Mouse (Mus musculus) gonadal fat pad, adult 2 months (tissue): ENCODE data around the gene Zmynd15. TPM values are rescaled to one million over a fixed set of nuclear protein-coding genes. Genes with fewer than 3 reads are reported as not detected.
"Not testable (repeated sequence)": the region's sequence is repeated elsewhere in the genome, so short reads cannot be mapped to it uniquely, and the experiment has no call there.

Experiments
- DNase-seq: peaks from one replicate; pipeline ENCODE4 v3.0.0-alpha.2; 2012; ENCODE audit warnings: low read depth
- polyA plus RNA-seq: library from polyadenylated mRNA; depleted of rRNA; stranded (reverse); fragments of >200 nt; gene quantifications from 2 replicates; pipeline ENCODE4 v1.2.3, GENCODE M21; 2012; rRNA removed

Zmynd15 gene
- polyA plus RNA-seq, result 3.3 and 4.8 TPM in 2 replicates

DNA sequence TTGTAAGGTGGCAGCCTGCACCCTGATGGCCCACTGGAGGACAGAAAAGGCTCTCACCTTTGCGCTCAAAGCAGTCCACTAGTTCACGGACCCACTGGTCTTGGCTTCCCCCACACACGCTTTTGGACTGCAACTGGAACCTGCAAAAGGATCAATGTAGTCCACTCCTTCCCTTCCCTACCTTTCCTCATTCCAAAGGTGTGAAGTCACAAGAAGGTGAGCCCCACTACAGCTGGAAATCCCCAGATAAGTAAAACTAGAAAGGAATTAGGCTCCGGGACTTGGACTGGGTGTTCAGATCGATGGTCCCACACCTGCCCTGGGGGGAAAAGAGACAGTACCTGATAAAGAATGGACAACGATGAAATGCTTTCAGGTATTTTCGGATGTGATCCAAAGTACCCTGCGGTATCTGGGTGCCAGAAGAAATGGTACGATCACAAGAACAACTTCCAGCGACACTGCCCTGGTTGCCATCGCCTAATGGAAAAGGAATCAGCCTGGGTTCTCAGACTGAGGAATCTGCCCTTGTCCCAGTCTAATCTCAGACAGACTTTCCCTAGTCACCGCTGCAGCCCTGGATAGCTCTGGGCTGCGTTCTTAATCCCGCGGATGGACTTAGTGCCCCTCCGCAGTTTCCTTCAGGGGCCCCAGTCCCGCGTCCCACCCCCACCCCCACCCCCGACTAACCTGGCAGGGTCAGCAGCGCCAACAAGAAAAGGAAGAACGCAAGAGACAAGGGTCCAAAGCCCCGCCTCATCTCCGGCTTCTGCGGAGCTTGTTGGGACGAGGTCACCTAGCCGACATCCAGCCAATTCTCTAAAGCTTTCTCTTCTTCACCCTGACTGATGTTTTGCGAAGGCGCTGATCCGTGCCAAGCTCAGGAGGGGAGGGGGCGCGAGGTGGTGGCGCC, at the start of gene Zmynd15:
Gene Zmynd15, plus strand, starts transcription at position 746 of the 913 bp plus-strand sequence.
- DNase-seq, result no peak

DNA sequence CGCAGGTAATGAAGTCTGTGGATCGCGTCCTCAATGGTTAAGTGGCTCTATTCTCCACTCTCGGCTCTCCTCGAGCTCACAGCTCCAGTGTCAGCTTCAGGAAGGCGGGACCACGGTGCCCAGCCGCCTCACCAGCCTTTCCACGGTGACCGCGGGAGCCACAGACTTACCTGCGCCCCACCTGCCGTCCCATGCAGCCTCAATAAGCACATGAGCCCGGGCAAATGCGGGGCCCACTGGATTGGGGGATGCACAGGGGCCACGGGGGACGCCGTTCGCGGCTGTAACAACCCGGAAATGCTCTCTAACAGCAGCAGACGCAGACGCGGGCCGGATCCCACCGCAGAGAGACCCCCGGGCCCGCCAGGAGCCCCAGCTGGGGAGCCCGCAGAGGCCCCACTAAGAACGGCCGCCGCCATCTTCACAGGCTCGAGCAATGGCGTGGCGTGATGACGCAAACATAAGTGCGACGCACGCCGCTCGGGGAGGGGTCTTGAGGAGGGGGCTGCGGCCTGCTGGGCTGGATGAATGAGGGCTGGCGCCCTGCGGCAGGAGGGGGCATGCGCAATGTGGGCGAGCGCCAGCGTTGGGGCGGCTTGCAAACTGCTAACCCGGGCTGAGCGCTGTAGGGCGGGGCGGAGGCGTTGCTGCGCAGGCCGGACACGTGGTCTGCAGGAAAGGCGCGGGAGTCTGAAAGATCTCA, 49.5 kb upstream of the Zmynd15 start, which contains the start of gene Pelp1:
Gene Pelp1, minus strand, starts transcription at position 438 of the 703 bp plus-strand sequence.
- DNase-seq, result no peak

DNA sequence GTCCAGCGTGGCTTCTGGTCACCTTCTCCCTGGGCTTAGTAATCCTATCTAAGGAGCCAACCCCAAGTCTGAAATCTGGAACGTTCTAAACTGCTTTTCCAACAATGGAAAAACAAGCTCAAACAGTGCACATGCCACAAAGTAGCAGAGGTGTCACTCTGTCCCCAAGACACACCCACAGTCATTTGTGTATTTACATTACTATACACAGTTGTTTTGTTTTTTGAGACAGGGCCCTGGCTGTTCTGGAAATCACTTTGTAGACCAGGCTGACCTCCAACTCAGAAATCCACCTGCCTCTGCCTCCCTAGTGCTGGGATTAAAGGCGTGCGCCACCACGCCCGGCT, 49.0 kb upstream of the Zmynd15 start:
- no peak for DNase-seq

DNA sequence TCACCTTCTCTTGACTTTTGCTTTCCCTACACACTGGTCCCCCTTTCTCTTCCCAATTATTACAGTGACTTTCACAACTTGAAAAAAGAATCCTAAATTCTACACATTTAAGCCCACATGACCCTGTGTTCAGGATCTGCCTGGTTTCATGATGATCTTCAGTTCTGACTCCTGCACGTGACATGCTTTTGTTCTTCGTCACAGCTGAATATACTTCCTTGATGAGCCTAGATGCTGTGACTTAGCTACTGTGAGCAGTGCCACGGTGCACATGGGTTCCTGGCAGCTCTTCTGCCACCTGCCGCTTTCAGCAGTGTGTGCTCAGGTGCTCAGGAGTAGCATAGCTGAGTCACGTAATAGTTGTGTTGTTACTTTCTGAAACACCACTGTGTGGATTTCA, 46.6 kb upstream of the Zmynd15 start:
- no peak for DNase-seq

DNA sequence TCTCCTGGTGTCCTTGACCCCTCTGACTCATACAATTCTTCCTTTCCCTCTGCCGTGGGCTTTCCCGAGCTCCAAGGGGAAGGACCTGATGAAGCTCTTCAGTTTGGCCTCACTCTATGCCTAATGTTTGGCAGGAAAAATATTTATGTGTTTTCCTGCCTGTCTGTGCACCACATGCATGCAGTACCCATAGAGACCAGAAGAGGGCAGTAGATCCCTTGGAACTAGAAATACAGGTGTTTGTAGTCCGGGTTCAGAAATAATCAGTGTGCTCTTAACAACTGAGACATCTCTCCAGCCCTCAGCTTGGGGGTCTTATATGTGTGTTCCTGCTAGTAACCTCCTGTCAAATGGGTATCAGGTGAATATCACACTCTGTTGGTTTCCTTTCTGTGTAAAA, 45.3 kb upstream of the Zmynd15 start:
- DNase-seq, result no peak

DNA sequence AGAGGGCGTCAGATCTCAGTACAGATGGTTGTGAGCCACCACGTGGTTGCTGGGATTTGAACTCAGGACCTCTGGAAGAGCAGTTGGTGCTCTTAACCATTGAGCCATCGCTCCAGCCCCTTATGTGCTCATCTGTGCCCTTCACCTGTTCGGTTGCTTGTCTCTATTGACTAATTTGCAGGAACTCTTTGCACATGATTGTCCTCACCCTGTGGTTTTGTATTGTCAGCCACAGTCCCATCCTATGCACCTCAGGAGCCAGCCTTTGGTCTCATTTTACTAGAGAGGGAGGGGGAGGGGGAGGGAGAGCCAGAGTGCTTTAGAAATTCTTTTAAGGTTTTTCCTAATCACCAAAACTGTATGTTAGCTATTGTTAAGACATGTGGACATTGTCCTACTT, 41.0 kb upstream of the Zmynd15 start:
- DNase-seq, result no peak

DNA sequence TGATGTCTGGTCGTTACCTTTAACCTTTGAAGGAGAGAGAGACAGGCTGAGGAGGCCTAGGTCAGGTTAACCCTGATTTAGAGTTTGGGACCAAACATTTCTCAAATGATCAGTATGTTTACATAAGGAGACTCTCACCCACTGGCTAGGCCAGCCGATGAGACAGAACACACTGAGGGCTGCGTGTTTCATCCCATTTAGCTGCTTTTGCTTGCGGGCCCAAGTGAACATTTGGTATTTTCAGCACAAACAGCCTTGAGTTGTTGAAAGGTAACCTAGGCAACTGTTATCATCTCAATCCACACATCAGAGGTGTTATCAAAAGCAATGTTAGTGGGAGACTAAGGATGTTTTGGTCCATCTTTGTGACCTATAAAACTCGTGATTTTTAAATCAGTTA, 39.7 kb upstream of the Zmynd15 start:
- no peak for DNase-seq

DNA sequence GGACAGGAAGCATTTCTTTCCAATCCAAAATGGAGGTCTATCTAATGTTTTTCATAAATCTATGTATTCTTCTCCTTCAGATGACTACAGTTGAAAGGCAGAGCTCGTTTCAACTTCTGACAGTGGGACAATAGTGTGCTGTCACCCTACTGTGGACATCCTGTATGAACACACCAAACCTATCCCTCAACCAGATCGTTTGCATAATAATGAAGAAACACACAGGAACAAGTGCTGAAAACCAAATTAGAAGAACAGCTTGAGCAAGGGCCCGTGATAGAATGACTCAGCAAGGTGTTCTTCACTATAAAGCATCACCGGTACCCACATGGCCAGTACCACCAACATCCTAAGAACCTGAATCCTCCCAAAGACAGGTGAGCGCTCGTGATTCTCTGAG, 32.6 kb upstream of the Zmynd15 start:
- DNase-seq, result not testable (repeated sequence)

DNA sequence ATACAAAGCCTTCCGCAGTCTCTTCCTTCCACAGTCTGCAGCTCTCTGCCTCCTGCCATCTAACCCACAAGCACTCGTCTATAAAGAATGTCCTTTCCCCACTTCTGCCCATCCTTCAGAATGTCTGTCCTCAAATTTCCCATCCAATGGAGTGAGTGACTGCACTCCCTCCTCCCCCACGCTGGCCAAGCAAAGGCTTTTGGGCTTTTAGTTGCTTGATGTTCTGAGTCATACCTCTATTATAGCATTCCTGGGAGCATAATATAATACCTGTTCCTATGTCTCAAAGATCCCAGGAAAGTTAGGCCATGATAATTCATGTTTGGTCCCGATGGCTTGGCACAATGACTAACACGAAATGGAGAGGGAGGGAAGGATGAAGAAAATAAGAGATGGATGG, 27.7 kb upstream of the Zmynd15 start:
- DNase-seq, result no peak

DNA sequence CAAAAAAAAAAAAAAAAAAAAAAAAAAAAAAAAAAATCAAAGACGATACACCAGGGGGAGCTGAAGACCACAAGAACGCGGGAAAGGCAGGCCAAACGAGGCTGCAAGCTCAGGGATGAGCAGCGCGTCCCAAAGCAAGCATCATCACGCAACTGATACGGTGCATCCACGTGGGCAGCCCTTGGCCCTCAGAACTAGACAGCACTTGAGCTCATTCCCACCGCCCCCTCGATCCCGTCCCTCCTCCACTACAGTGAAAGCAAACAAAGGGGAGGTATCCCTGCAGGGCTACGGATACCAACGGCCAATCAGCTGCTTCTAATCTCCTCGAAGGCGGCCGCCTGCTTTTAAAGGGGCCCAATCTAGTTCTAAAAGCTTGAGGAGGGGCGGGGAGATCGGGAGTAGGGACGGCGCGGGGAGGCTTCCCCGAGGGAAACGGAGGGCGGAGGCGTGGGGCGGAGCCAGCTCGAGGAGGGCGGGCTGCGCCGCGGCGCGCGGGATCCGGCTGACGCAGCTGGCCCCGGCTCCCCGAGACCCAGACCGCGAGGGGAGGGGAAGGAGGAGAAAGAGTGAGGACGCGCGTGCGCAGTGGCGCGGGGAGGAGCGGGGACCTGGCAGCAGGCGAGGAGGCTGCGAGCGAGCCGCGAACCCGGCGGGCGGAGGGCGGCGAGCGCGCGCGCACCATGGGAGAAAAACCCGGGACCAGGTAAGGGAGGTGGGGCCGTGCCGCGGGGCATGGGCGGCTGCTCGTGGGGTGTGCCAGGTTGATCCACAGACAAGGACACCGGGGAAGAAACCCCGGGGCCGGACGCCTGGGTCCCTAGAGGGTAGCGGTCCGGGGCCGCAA, 27.0 kb upstream of the Zmynd15 start, which contains the start of gene Arrb2:
Gene Arrb2, plus strand, starts transcription at position 588 of the 847 bp plus-strand sequence.
- peak; percentile 65 for DNase-seq

DNA sequence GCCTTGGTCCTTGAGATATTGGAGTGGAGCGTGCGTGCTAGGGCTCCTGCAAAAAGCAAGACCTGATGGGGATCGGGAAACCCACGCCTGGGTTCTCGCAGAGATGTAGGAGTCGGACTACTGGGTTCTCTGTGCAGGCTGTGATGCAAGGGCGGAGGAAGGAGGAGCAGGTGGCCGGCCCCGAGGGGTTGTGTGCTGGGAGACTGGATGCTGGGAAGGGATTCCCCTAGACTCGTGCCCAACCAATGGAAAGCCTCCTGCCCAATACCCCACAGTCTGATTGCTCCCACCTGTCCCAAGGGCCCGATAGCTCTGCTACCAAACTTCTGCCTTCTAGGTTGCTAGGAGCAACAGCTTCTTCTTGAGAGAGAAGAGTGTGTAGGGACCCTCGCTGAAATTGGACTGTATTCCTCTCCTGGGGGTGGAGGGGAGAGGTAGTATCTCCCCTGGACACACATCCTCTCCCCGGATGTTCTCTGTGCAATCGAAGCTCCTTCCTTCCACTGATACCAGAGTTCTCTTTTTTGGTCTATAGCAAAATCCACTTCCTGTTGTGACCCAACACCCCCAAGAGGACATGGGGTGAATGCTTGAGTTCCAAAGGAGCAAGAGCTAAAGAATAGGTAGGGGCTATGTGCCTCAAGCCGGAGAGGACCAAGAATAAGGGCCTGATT, 26.2 kb upstream of the Zmynd15 start:
- DNase-seq, result no peak

DNA sequence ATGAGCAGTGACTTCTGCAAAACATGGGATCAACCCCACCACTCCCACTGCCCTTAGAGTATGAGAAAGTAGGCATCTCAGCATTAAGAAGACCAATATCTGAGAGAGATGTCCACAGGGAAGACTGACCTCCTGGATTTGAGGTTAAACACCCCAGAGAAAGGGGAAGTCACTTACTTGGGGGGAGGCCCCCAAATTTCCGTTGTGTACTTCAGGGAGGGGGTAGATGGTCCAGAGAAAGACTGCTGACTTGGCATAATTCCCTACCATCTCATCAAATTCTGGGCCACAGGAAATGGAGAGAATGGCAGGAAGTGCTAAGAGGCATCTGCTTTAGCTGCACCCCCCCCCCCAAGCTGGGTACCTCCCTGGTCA, 25.7 kb upstream of the Zmynd15 start:
- DNase-seq, result no peak

DNA sequence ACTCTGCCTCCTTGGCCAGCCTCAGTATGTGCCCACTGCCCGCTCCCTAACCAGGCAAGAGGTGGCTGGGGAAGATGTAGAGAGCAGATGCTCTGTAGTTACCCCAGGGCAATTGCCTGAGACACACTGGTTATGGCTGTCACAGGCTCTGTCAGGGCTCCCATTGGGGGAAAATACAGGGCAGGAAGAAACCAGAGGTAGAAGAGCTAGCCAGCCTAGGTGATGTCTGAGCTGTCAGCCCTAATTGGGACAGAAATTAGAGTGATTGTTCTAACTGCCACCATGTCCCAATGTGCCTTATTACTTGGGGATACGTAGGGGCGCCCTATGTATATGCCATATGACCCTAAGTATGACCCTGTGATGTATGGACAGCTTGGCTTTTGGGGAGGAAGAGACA, 25.3 kb upstream of the Zmynd15 start:
- DNase-seq, result no peak

DNA sequence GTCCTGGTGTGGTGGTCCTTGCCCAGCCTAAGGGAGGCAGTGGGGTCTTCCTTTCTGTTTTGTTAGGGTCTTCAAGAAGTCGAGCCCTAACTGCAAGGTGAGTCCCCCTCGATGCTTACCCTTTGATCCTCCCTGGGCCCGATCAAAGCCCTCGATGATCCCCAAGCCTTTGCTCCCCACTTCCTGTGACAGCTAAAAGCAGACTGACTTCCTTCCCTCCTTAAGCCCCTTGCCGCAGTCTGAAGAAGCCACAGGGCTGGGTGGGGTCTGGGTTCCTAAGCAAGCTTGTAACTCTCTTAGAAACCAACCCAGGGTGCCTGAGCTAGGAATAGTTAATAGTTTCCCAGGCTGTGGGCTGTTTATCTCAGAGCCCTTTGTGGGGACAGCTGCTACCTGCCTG, 23.8 kb upstream of the Zmynd15 start:
- DNase-seq, result no peak

DNA sequence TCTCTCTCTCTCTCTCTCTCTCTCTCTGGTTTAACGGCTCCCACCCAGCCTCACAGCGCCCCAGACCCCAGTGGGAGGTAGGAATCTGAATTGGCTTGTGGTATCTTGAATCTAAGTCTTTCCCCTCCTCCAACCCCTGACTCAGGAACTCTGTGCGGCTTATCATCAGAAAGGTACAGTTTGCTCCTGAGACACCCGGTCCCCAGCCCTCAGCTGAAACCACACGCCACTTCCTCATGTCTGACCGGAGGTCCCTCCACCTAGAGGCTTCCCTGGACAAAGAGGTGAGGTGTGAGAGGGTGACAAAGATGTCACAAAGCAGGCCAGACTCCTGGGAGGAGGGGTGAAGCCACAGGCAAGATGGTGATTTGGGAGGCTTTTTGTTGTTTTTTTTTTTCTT, 21.8 kb upstream of the Zmynd15 start:
- DNase-seq, result no peak

DNA sequence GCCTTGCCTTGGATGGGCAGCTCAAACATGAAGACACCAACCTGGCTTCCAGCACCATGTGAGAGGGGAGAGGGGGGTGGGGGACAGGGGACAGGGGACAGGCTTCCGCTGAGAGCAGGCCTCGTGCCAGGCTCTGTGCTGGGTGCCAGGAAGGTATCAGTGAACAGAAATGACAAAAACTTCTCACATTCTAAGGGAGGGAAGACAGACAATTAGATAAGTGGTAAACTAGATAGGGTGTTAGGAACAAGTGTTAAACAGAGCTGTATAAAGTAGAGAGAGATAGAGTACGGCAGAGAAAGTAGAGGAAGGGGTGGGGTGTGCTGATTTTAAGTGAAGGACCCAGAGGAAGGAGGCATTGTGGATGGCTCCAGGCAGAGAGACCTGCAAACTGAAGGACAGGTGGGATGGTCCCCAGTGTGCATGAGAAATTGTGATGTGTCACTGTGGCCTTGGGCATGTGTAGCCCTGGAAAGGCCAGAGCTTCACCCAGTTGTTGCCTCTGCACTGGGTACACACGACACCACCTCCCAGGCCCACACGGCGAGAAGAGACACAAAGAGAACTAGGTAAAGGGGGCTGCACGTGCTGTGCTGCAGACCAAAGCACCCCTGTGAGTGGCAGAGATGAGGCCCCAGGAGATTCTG, 20.4 kb upstream of the Zmynd15 start:
- DNase-seq, result no peak

DNA sequence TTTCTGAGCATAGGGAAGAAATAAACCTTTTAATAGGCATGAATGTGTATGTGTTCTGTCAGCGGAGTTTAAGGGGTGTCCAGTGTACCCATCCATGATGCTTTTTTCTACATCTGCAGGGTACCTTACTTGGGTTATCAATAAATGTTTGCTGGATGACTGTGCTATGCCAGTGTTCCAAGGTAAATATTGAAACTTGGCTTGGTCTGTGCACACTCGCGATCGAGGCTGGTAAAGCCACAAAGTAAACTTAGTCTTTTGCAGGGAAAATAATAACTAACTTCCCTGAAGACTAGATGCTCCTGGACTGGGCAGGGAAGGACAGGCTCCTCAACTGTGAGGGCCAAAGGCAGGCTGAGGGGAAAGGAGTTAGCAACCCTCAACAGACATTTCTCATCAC, 18.6 kb upstream of the Zmynd15 start:
- DNase-seq, result no peak

DNA sequence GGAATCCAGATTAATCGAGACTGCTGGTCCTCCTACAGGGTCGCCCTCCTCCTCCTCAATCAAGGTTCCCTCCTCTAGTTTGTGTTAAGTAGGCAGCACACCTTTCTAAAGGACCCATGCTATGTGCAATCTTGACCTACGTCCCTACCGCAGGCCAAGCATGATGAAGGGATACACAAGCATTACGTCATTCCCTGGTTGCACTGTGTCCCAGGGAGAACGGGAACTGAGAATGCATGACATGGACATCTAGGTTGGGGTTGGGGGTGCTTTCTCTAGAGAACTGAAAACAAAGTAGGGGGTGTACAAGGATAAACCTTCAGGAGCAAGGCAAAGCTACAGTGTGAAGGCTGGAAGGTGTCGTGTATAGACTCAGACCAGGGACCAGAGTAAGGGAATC, 17.4 kb upstream of the Zmynd15 start:
- no peak for DNase-seq

DNA sequence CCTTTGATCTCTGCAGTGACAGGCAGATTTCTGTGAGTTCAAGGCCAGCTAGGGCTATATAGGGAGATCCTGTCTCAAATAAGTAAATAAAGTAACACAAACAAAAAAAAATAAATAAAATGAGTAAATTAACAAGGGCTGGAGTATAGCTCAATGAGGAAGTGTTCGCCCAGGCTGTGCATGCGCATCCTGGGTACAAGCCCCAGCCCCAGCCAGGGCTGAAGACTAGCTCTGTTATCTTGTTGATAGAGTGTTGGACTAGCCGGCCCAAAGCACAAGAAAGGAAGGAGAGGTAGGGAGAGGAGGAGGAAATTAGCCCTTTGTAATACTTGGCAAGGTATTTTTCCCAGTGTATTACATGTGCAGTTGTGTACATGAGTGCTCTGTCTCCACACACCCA, 15.3 kb upstream of the Zmynd15 start:
- no peak for DNase-seq

DNA sequence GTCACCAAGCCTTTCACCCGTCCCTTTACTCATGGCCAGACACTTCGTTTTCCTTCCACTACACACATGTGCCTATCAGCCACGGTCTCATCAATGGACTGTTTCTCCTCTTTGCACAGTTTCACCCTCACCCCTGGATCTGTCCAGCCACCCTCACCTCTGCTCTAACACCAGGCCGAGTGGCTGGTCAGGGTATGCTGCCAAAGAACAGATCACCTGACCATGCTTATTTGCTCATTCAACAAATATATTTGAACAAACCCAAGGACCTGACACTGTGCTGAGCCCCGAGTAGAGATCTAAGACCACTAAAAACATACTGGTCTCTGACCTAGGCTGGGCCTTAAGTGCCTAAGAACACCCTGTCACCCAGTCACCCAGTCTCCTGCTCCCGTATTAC, 14.6 kb upstream of the Zmynd15 start:
- DNase-seq, result no peak

DNA sequence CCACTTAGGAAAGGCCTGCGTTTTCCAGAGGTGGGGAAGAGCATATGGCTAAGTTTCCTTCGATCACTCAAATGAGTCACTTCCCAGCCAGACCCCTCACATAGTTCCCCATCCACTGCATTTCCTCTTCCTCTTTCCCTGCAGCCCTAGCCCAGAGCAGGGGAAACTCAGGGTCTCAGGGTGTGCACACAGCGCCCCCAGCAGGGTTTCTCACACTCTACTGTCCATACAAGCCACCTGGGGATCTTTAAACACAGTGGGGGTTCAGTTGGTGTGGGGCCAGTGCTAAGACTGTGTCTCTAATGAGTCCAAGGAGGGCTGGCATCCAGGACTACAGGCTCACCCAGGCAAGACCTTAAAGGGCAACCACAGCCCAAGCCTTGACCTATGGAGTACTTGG, 12.5 kb upstream of the Zmynd15 start:
- no peak for DNase-seq
